Mouse (Mus musculus): ENCODE results near the gene Rsbn1.

DNA sequence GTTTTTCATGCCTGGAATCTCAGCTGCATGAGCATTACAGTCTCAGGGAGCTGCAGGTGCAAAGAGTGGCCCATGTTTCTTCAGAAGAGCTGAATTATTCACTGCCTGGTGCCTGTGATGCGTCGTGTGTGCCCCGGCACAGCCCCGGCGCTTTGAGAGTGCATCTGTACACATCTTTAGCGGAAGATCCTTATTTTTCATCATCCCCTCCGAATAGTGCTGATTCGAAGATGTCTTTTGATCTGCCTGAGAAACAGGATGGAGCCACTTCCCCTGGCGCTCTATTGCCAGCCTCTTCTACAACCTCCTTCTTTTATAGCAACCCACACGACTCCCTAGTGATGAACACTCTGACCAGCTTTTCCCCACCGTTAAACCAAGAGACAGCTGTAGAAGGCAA lies 28.0 kb upstream of the Rsbn1 start:
- no peak for TF ChIP-seq CTCF (IDR thresholded peaks at IDR 0.05; ENCODE audit: control insufficient read depth, insufficient read depth, insufficient replicate concordance, low read depth, low read length)
- TF ChIP-seq POLR2A (IDR thresholded peaks at IDR 0.05; ENCODE audit: control insufficient read depth, low read depth, low read length) = no peak

All from testis, adult 2 months (tissue).